ENCODE assay signal across 8 mouse cellular contexts in the genomic region with DNA sequence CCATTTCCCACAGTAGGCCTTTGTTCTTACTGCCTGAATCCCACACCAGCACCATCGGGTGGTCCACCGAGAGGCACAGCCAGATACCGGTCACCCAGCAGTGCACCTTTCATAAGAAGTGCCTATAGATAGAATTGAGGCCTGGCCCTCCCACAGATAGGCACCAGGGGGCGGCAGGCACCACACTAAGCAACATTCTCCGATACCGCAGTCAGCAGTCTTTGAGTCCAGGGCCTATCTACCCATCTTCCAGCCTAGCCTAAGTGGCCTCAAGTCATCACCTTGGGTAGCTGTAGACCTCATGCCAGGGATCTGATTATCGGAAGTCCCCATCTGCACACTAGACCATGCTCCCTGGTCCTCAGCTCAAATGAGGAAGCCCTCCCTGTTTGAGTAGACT. TPM values are rescaled to one million over a fixed set of nuclear protein-coding genes. Genes with fewer than 3 reads are reported as not detected.
DNase-seq lines count a peak whose midpoint lies in the region; ATAC-seq and TF ChIP-seq lines count a peak whose summit lies in the region.

No protein-coding gene starts in this region.

- H3K9ac ChIP-seq in liver, adult 2 months (ENCODE audit: low read depth, low read length) = no peak overlapping the region
- no peak overlapping the region for H3K9ac ChIP-seq in midbrain, postnatal 0 days (replicated peaks; ENCODE audit: low read length, poor library complexity, severe bottlenecking)

- no peaks in the 10 kb centered on the region for H3K4me1 ChIP-seq in liver, adult 2 months (ENCODE audit: control insufficient read depth, insufficient read depth, low read length)
- H3K4me1 ChIP-seq in midbrain, postnatal 0 days (ENCODE audit: insufficient read depth, low read length) = no peaks in the 10 kb centered on the region; the same call in 1 of the 2 replicates

- no peaks in the 10 kb centered on the region for H3K27me3 ChIP-seq in liver, adult 2 months (ENCODE audit: control insufficient read depth, insufficient read depth, low read length)
- 0 out of 2 replicates have a peak, but pooled peaks cover 8% of the 10 kb centered on the region for H3K27me3 ChIP-seq in midbrain, postnatal 0 days (ENCODE audit: insufficient read depth, low read length)

- no peak overlapping the region for H3K4me3 ChIP-seq in liver, adult 2 months (ENCODE audit: insufficient read depth, low read depth, low read length)
- H3K4me3 ChIP-seq in midbrain, postnatal 0 days (ENCODE audit: low read depth, low read length) = no peak overlapping the region

- ATAC-seq in midbrain, postnatal 0 days (ENCODE audit: low FRiP score) = peak; percentile 41

- H3K4me2 ChIP-seq in midbrain, postnatal 0 days (ENCODE audit: low read depth, low read length, poor library complexity, severe bottlenecking) = no peak overlapping the region

- H3K9me3 ChIP-seq in midbrain, postnatal 0 days (ENCODE audit: low read length) = no peaks in the 10 kb centered on the region

- peak; percentile 84 for TF ChIP-seq CTCF in liver, adult 2 months (IDR thresholded peaks at IDR 0.05; ENCODE audit: low read depth, low read length)
- peak; percentile 88 for TF ChIP-seq CTCF in midbrain, postnatal 0 days (IDR thresholded peaks at IDR 0.05)

- H3K36me3 ChIP-seq in liver, adult 2 months (ENCODE audit: control insufficient read depth, insufficient read depth, low read length) = no peaks in the 10 kb centered on the region; the same call in 1 of the 2 replicates
- peaks cover 53% of the 10 kb centered on the region for H3K36me3 ChIP-seq in midbrain, postnatal 0 days (ENCODE audit: insufficient read depth, low read length)

- H3K79me2 ChIP-seq in liver, adult 2 months (ENCODE audit: control insufficient read depth, insufficient read depth, low read length) = no peaks in the 10 kb centered on the region

- DNase-seq in ovary, postnatal 36 days (ENCODE audit: low spot score) = peak; percentile 57
- DNase-seq in ovary, postnatal 14 days (ENCODE audit: low spot score) = no peak
- DNase-seq in cerebellum, adult 9-10 months = peak; percentile 81
- DNase-seq in frontal cortex, postnatal 10 days (ENCODE audit: low spot score in 2 of 2) = peak; percentile 68 to 75
- DNase-seq in kidney, postnatal 25 days = peak; percentile 62 to 69
- peak; percentile 15 for DNase-seq in liver, adult 2 months (ENCODE audit: extremely low read depth, low read depth, low spot score)
- DNase-seq in midbrain, postnatal 0 days (ENCODE audit: low spot score) = peak; percentile 87
- peak; percentile 54 for DNase-seq in thymus, postnatal 14 days

- no peak for TF ChIP-seq POLR2A in liver, adult 2 months (IDR thresholded peaks at IDR 0.05; ENCODE audit: extremely low read depth, insufficient read depth, low read length)

- no peak overlapping the region for H3K27ac ChIP-seq in liver, adult 2 months (replicated peaks; ENCODE audit: insufficient read depth, low read depth, low read length)
- H3K27ac ChIP-seq in midbrain, postnatal 0 days (ENCODE audit: low read depth, low read length) = no peak overlapping the region

- 50% methylated on average over 7 of the region's 7 CpGs for WGBS in liver, adult 2 months
- 44% methylated on average over 7 of the region's 7 CpGs for WGBS in midbrain, postnatal 0 days

RNA-seq across cellular contexts. Expression of a gene that starts 17.6 kb away (rescaled TPM):
- total RNA-seq in liver, adult 2 months (2014; rRNA removed) = 13.5 and 13.6 TPM in 2 replicates
- 13.0 and 19.5 TPM in 2 replicates for polyA plus RNA-seq in liver, adult 2 months (2012; rRNA removed)
- 36.7 and 39.8 TPM in 2 replicates for total RNA-seq in midbrain, postnatal 0 days (2014; rRNA removed)
- 27.3 and 28.8 TPM in 2 replicates for polyA plus RNA-seq in midbrain, postnatal 0 days (2015; fragmentation: Nextera tagmentation; extraction: Ambion mirVana)

RNA-seq across cellular contexts. Expression of a gene that starts 20.8 kb away (rescaled TPM):
- total RNA-seq in liver, adult 2 months (2014; rRNA removed) = not detected in 2 replicates
- polyA plus RNA-seq in liver, adult 2 months (2012; rRNA removed) = not detected in 2 replicates
- total RNA-seq in midbrain, postnatal 0 days (2014; rRNA removed) = 111 and 115 TPM in 2 replicates
- 165 and 180 TPM in 2 replicates for polyA plus RNA-seq in midbrain, postnatal 0 days (2015; fragmentation: Nextera tagmentation; extraction: Ambion mirVana)

RNA-seq across cellular contexts. Expression of a gene that starts 53.2 kb away (rescaled TPM):
- 11.2 and 14.4 TPM in 2 replicates for total RNA-seq in liver, adult 2 months (2014; rRNA removed)
- 25.9 and 55.6 TPM in 2 replicates for polyA plus RNA-seq in liver, adult 2 months (2012; rRNA removed)
- 1.1 and 2.3 TPM in 2 replicates for total RNA-seq in midbrain, postnatal 0 days (2014; rRNA removed)
- not detected in 2 replicates for polyA plus RNA-seq in midbrain, postnatal 0 days (2015; fragmentation: Nextera tagmentation; extraction: Ambion mirVana)

Comparison
In these comparisons a context has a peak if more than half of its experiments do, and no peak if none do; other contexts are left out.
1. RNA of a gene that starts 20.8 kb away (total RNA-seq): 111 to 115 TPM in midbrain, postnatal 0 days; not detected in liver, adult 2 months; every median in the first group is over 100 times any median in the second.